Mouse (Mus musculus): ENCODE measurements at regions not wholly inside any gene's neighbourhood (a gene's known extent, or its start where the extent isn't known, plus 50 kb on each side); places are given as distances from the start of the nearest gene placed in this dataset.
A peak's percentile ranks its signal among the peaks of the same experiment; 100 is the strongest.

- Histone ChIP-seq H3K4me3 (ENCODE audit: low read length) (no peak overlapping the region), H3K27me3 (ENCODE audit: control insufficient read depth, insufficient read depth, low read depth, low read length) (no peaks in the 10 kb centered on the region), H3K36me3 (ENCODE audit: control insufficient read depth, insufficient read depth, low read length) (no peaks in the 10 kb centered on the region), H3K9ac (ENCODE audit: low read length) (no peak overlapping the region), H3K9me3 (ENCODE audit: control insufficient read depth, low read length) (no peaks in the 10 kb centered on the region), H3K4me2 (ENCODE audit: low read depth, low read length) (no peak overlapping the region), H3K27ac (ENCODE audit: low read length) (no peak overlapping the region), H3K4me1 (replicated peaks; ENCODE audit: control insufficient read depth, insufficient read depth, low read length) (no peaks in the 10 kb centered on the region)
- ATAC-seq (ENCODE audit: low read depth): no peak
- WGBS: 85% methylated on average over 2 of the region's 2 CpGs
Measured at GRCm38 (mm10) chr3:123873709-123874108, 183.1 kb upstream of the Ndst3 start.

GRCm38 (mm10) chr3:123893691-123894090 is 203.0 kb upstream of the Ndst3 start:
- H3K9me3 ChIP-seq (ENCODE audit: control insufficient read depth, low read length): no peaks in the 10 kb centered on the region
- H3K4me1 ChIP-seq (replicated peaks; ENCODE audit: control insufficient read depth, insufficient read depth, low read length): no peaks in the 10 kb centered on the region
- H3K27me3 ChIP-seq (ENCODE audit: control insufficient read depth, insufficient read depth, low read depth, low read length): no peaks in the 10 kb centered on the region
- no peak overlapping the region for H3K27ac ChIP-seq (ENCODE audit: low read length)
- no peak overlapping the region for H3K9ac ChIP-seq (ENCODE audit: low read length)
- 50% methylated on average over 3 of the region's 3 CpGs for WGBS
- H3K4me2 ChIP-seq (ENCODE audit: low read depth, low read length): no peak overlapping the region
- no peaks in the 10 kb centered on the region for H3K36me3 ChIP-seq (ENCODE audit: control insufficient read depth, insufficient read depth, low read length)
- ATAC-seq (ENCODE audit: low read depth): no peak
- no peak overlapping the region for H3K4me3 ChIP-seq (ENCODE audit: low read length)

GRCm38 (mm10) chr3:123905928-123906721 is 215.5 kb upstream of the Ndst3 start:
- Histone ChIP-seq H3K9me3 (ENCODE audit: control insufficient read depth, low read length) (no peaks in the 10 kb centered on the region), H3K4me3 (ENCODE audit: low read length) (no peak overlapping the region; the same call in 1 of the 2 replicates), H3K36me3 (ENCODE audit: control insufficient read depth, insufficient read depth, low read length) (no peaks in the 10 kb centered on the region), H3K9ac (ENCODE audit: low read length) (no peak overlapping the region), H3K27ac (ENCODE audit: low read length) (peak overlapping the region; percentile 46; the same call in 1 of the 2 replicates), H3K27me3 (ENCODE audit: control insufficient read depth, insufficient read depth, low read depth, low read length) (no peaks in the 10 kb centered on the region), H3K4me2 (ENCODE audit: low read depth, low read length) (no peak overlapping the region), H3K4me1 (replicated peaks; ENCODE audit: control insufficient read depth, insufficient read depth, low read length) (no peaks in the 10 kb centered on the region)
- WGBS: 19% methylated on average over 9 of the region's 9 CpGs
- ATAC-seq (ENCODE audit: low read depth): peak; percentile 75

GRCm38 (mm10) chr3:123918140-123918539 is 227.5 kb upstream of the Ndst3 start:
- H3K36me3 ChIP-seq (ENCODE audit: control insufficient read depth, insufficient read depth, low read length): no peaks in the 10 kb centered on the region
- no peaks in the 10 kb centered on the region for H3K4me1 ChIP-seq (replicated peaks; ENCODE audit: control insufficient read depth, insufficient read depth, low read length)
- no peak overlapping the region for H3K4me2 ChIP-seq (ENCODE audit: low read depth, low read length)
- 70% methylated on average over 3 of the region's 3 CpGs for WGBS
- no peaks in the 10 kb centered on the region for H3K27me3 ChIP-seq (ENCODE audit: control insufficient read depth, insufficient read depth, low read depth, low read length)
- H3K9me3 ChIP-seq (ENCODE audit: control insufficient read depth, low read length): no peaks in the 10 kb centered on the region
- no peak for ATAC-seq (ENCODE audit: low read depth)
- no peak overlapping the region for H3K27ac ChIP-seq (ENCODE audit: low read length)
- no peak overlapping the region for H3K9ac ChIP-seq (ENCODE audit: low read length)
- no peak overlapping the region for H3K4me3 ChIP-seq (ENCODE audit: low read length)

GRCm38 (mm10) chr3:123952121-123952520 is 261.5 kb upstream of the Ndst3 start:
- ATAC-seq (ENCODE audit: low read depth): no peak
- H3K27ac ChIP-seq (ENCODE audit: low read length): no peak overlapping the region
- 67% methylated on average over 6 of the region's 6 CpGs for WGBS
- H3K27me3 ChIP-seq (ENCODE audit: control insufficient read depth, insufficient read depth, low read depth, low read length): no peaks in the 10 kb centered on the region
- no peak overlapping the region for H3K4me3 ChIP-seq (ENCODE audit: low read length)
- H3K4me2 ChIP-seq (ENCODE audit: low read depth, low read length): no peak overlapping the region
- H3K9ac ChIP-seq (ENCODE audit: low read length): no peak overlapping the region
- no peaks in the 10 kb centered on the region for H3K9me3 ChIP-seq (ENCODE audit: control insufficient read depth, low read length)
- H3K36me3 ChIP-seq (ENCODE audit: control insufficient read depth, insufficient read depth, low read length): no peaks in the 10 kb centered on the region
- no peaks in the 10 kb centered on the region for H3K4me1 ChIP-seq (replicated peaks; ENCODE audit: control insufficient read depth, insufficient read depth, low read length)

- 75% methylated on average over 3 of the region's 3 CpGs for WGBS
- Histone ChIP-seq H3K4me3 (ENCODE audit: low read length) (no peak overlapping the region), H3K27ac (ENCODE audit: low read length) (no peak overlapping the region), H3K9ac (ENCODE audit: low read length) (no peak overlapping the region), H3K9me3 (ENCODE audit: control insufficient read depth, low read length) (no peaks in the 10 kb centered on the region), H3K4me2 (ENCODE audit: low read depth, low read length) (no peak overlapping the region), H3K36me3 (ENCODE audit: control insufficient read depth, insufficient read depth, low read length) (no peaks in the 10 kb centered on the region), H3K27me3 (ENCODE audit: control insufficient read depth, insufficient read depth, low read depth, low read length) (no peaks in the 10 kb centered on the region), H3K4me1 (replicated peaks; ENCODE audit: control insufficient read depth, insufficient read depth, low read length) (no peaks in the 10 kb centered on the region)
- ATAC-seq (ENCODE audit: low read depth): no peak
Measured at GRCm38 (mm10) chr3:123967373-123967772, 276.7 kb upstream of the Ndst3 start.

GRCm38 (mm10) chr3:123972367-123972766 is 281.7 kb upstream of the Ndst3 start:
- no peak overlapping the region for H3K9ac ChIP-seq (ENCODE audit: low read length)
- ATAC-seq (ENCODE audit: low read depth): no peak
- no peaks in the 10 kb centered on the region for H3K9me3 ChIP-seq (ENCODE audit: control insufficient read depth, low read length)
- 71% methylated on average over 3 of the region's 3 CpGs for WGBS
- H3K4me2 ChIP-seq (ENCODE audit: low read depth, low read length): no peak overlapping the region
- no peaks in the 10 kb centered on the region for H3K27me3 ChIP-seq (ENCODE audit: control insufficient read depth, insufficient read depth, low read depth, low read length)
- H3K4me1 ChIP-seq (replicated peaks; ENCODE audit: control insufficient read depth, insufficient read depth, low read length): no peaks in the 10 kb centered on the region
- H3K27ac ChIP-seq (ENCODE audit: low read length): no peak overlapping the region
- H3K4me3 ChIP-seq (ENCODE audit: low read length): no peak overlapping the region
- no peaks in the 10 kb centered on the region for H3K36me3 ChIP-seq (ENCODE audit: control insufficient read depth, insufficient read depth, low read length)

GRCm38 (mm10) chr3:123973806-123974576 is 283.3 kb upstream of the Ndst3 start:
- no peak overlapping the region for H3K9ac ChIP-seq (ENCODE audit: low read length)
- no peaks in the 10 kb centered on the region for H3K27me3 ChIP-seq (ENCODE audit: control insufficient read depth, insufficient read depth, low read depth, low read length)
- ATAC-seq (ENCODE audit: low read depth): no peak
- no peaks in the 10 kb centered on the region for H3K9me3 ChIP-seq (ENCODE audit: control insufficient read depth, low read length)
- no peak overlapping the region for H3K4me2 ChIP-seq (ENCODE audit: low read depth, low read length)
- WGBS: 71% methylated on average over 16 of the region's 16 CpGs
- H3K4me1 ChIP-seq (replicated peaks; ENCODE audit: control insufficient read depth, insufficient read depth, low read length): no peaks in the 10 kb centered on the region
- no peak overlapping the region for H3K4me3 ChIP-seq (ENCODE audit: low read length)
- no peaks in the 10 kb centered on the region for H3K36me3 ChIP-seq (ENCODE audit: control insufficient read depth, insufficient read depth, low read length)
- H3K27ac ChIP-seq (ENCODE audit: low read length): no peak overlapping the region

- ATAC-seq (ENCODE audit: low read depth): no peak
- H3K4me2 ChIP-seq (ENCODE audit: low read depth, low read length): no peak overlapping the region
- H3K27ac ChIP-seq (ENCODE audit: low read length): no peak overlapping the region
- H3K36me3 ChIP-seq (ENCODE audit: control insufficient read depth, insufficient read depth, low read length): no peaks in the 10 kb centered on the region
- no peaks in the 10 kb centered on the region for H3K4me1 ChIP-seq (replicated peaks; ENCODE audit: control insufficient read depth, insufficient read depth, low read length)
- H3K4me3 ChIP-seq (ENCODE audit: low read length): no peak overlapping the region
- H3K9me3 ChIP-seq (ENCODE audit: control insufficient read depth, low read length): no peaks in the 10 kb centered on the region
- no peaks in the 10 kb centered on the region for H3K27me3 ChIP-seq (ENCODE audit: control insufficient read depth, insufficient read depth, low read depth, low read length)
- WGBS: 74% methylated on average over 3 of the region's 3 CpGs
- H3K9ac ChIP-seq (ENCODE audit: low read length): no peak overlapping the region
Measured at GRCm38 (mm10) chr3:123976475-123976874, 285.8 kb upstream of the Ndst3 start.
